Mouse (Mus musculus): Measurements from ENCODE around the gene Limk2.

DNA sequence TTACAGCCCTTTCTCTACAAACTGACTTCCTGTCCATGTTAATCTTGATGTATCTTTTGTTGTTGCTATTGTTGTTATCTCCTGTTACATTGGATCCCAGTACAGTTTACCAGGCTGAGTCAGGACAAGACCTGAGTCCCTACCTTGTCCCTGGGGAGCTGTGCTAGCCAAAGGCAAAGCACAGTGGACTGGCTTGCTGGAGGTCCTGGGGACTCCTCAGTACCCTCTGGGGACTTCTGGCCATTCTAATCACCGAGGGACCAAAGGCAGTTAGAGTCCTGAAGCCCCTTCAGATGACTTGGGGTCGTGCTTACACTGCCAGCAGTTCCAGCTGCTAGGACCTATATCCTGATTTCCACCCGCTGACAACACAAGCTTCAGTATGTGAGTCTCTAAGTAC lies 45.5 kb upstream of the Limk2 start:
- no peak for TF ChIP-seq CTCF (IDR thresholded peaks at IDR 0.05)
- TF ChIP-seq EP300 (IDR thresholded peaks at IDR 0.05), result no peak
